Mouse (Mus musculus) hindbrain, embryonic 13.5 days (tissue): ENCODE results near the gene Zfp330. TPM values are rescaled to one million over a fixed set of nuclear protein-coding genes. Genes with fewer than 3 reads are reported as not detected.

Experiments
- polyA plus RNA-seq: library from polyadenylated mRNA; unstranded; fragments of >200 nt; fragmentation: Nextera tagmentation; extraction: Ambion mirVana; gene quantifications from 2 replicates; pipeline ENCODE4 v1.2.1, GENCODE M21; 2015

Zfp330 gene
- polyA plus RNA-seq, 1 experiment from 2014 or later: 77.0 TPM

Other genes starting within 250 kb of the Zfp330 start
- 2.5 and 2.7 TPM in 2 replicates for gene Rnf150, start 89.2 kb upstream of the Zfp330 start, polyA plus RNA-seq